Mouse (Mus musculus): ENCODE results near the gene Gfm2. TPM values are rescaled to one million over a fixed set of nuclear protein-coding genes. Genes with fewer than 3 reads are reported as not detected.
"Not testable (repeated sequence)": the region's sequence is repeated elsewhere in the genome, so short reads cannot be mapped to it uniquely, and the experiment has no call there.

Gene Gfm2
- total RNA-seq (2021): 10 to 100 TPM; 36.4 to 43.5 TPM
- long read RNA-seq, experiment 1, transcript Gfm2-208 (21 exons, 3,157 nt): major isoform, 16 of 39 reads
- long read RNA-seq, experiment 1, partial matches to known transcripts: 6 of 39 reads
- long read RNA-seq, experiment 1, other reads (novel, unspliced or antisense): 14 of 39 reads
- long read RNA-seq, experiment 2, full-length matches to known transcripts: 15 of 27 reads
- long read RNA-seq, experiment 2, partial matches to known transcripts: 2 of 27 reads
- long read RNA-seq, experiment 2, other reads (novel, unspliced or antisense): 10 of 27 reads

- peak; percentile 90 for DNase-seq
Observed at GRCm38 (mm10) chr13:97137466-97138400, at the start of gene Gfm2, which contains the start of gene Nsa2. TSS of gene Gfm2 (plus strand) at chr13:97137937. TSS of gene Nsa2 (minus strand) at chr13:97137937.

DNA sequence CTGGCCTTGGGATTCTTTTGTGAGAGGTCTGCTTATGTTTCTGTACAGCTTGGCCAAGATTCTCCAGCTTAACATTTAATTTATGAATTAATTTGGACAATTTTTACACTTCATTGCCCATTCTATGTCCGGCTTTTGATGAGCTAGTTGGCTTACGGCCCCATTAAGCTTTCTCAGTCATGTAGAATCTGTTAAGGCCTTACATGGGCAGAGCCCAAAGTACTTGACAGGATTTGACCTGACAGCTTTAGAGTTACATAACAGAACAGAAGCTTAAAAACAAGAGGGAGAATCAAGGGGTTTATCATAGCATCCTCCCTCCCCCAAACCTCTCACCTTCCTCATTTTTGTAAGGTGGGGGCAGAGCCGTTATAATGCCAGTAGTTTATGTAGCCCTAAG lies 49.6 kb upstream of the Gfm2 start:
- DNase-seq: no peak

DNA sequence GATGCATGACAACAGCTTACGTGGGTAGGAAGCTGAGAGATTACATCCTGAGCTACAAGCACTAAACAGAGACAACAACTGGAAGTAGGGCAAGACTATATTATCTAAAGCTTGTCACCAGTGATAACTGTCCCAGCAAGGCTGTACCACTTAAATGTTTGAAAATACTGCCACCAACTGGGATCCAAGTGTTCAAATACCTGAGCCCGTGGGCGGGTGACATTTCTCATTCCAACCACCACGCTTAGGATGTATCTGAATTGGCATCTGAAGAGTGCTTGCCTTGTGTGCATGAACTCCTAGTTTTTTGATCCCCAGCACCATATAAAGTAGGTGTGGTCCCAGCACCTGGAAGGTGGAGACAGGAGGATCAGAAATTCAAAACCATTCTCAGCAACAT lies 42.0 kb upstream of the Gfm2 start:
- no peak for DNase-seq

- peak; percentile 70 for DNase-seq
Observed at GRCm38 (mm10) chr13:97099187-97099852, 38.4 kb upstream of the Gfm2 start, which contains the start of gene Gm6169. TSS of gene Gm6169 (minus strand) at chr13:97099237.

DNA sequence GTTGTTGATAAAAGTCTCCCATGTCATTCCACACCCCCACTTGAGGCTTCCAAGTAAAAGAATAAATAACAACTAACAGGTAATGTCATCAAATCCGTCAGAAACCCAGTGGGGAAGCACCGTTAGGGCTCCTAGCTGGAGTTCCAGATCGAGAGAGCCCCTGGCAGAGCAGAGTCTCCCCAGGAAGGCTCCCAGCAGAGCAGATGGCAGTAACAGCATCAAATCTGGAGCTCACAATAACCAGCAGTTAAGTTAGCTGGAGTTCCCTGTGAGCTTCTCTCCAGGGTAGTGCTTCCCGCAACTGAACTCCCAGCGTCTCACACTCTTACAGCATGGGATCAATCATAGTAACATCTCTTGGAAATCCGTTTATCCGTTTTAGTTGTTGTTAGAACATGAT lies 32.7 kb upstream of the Gfm2 start:
- no peak for DNase-seq

DNA sequence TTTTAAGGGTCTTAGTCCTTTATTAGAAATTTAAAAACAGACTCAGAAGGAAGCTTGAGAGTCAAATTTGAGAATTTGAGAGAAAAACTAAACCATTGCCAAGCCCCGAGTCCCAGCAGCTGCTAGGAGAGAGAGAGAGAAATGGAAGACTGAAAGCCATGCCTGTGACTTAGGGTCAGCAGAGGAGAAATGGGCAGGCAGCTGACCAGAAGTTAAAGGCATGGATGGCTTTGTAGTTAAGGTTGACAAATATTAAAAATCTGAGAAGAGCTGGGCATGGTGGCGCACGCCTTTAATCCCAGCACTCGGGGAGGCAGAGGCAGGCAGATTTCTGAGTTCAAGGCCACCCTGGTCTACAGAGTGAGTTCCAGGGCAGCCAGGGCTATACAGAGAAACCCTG lies 30.0 kb upstream of the Gfm2 start:
- not testable (repeated sequence) for DNase-seq

DNA sequence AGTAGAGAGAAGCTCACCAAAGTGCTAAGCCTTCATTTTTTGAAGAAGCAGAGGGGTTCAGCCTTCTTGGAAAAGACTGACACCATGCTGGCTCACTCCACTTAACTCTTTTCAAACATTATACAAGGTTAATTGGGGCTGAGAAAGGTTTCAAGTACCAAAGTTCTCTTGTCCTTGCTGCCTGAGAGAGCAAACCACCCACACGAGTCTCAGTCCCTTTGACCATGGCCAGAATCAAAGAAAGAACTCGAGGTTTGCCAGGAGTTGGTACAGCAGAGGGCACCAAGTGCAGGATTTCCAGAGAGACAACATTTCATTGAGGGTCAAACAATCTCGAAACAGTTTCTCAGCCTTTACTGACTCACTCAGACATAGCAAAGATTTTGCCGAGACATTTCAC lies 28.7 kb upstream of the Gfm2 start:
- DNase-seq: no peak

DNA sequence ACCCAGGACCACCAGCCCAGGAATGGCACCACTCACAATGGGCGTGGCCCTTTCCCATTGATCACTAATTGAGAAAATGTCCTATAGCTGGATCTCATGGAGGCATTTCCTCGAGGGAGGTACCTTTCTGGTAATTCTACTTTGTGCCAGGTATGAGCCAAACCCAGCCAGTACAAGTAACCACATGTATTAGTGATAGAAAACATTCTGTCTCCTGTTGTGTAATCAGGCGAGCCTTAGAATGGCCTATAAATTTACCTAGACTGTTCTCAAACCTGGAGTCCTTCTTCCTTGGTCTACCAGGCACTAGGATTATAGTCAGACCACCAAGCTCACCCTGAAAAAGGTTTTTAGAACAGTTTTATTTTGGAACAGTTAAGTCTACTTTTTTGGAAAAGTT lies 16.4 kb upstream of the Gfm2 start:
- no peak for DNase-seq

GRCm38 (mm10) chr13:97129654-97130053 lies 8.1 kb upstream of the Gfm2 start:
- not testable (repeated sequence) for DNase-seq

DNA sequence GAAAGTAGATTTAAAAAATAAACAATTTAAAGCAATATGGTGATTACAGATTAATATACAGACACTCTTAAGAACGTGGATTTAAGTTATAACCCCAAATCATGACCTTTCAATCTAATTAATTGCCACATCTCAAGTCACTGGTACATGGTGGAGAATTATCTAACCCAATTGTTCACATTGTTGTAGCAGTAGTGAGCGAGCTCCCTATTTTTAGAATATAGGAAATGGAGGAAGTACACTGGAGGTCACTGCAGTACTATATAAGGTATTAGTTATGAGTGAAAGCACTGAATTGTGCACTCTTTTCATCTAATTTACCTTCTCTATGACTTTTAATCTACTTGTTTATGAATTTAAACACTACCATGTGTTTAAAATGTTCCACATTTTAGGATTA lies 7.3 kb upstream of the Gfm2 start:
- not testable (repeated sequence) for DNase-seq

DNA sequence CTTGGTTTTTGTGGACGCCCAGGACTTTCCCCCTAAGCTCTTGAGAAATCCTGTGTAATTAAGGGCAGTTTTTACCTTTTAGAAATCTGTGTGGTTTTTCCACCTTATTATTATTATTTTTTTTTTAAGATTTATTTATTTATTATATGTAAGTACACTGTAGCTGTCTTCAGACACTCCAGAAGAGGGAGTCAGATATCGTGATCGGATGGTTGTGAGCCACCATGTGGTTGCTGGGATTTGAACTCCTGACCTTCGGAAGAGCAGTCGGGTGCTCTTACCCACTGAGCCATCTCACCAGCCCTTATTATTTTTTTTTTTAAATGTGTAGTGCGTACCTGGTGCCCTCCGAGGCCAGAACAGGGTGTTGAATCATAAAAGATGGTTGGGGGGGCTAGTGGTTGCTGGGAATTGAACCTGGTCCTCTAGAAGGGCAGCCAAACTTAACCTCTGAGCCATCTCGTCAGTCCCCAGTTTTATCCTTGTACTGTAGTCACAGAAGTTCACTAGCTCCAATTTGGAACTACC lies 731 bp downstream of the Gfm2 start:
- DNase-seq: not testable (repeated sequence)

GRCm38 (mm10) chr13:97142321-97142720 lies 4.6 kb downstream of the Gfm2 start:
- DNase-seq: no peak

DNA sequence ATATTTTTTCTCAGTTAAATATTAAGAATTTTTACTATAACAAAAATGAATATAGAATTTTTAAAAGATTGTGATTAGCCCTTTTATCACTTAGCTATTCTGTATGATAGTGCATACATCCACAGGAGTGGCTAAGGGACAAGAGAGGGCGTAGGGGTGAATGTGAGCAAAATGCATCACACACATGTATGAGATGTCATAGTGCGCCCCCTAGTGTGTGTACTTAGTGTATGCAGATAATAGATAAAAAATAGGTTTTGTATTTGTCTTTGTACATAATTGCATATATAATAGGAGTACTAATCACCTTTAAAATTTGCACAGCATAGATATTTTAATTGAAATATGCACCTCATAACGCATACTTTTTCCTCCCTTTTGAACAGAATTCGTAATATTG lies 8.1 kb downstream of the Gfm2 start:
- DNase-seq: peak; percentile 65

- no peak for DNase-seq
Observed at GRCm38 (mm10) chr13:97175520-97176264, 38.0 kb downstream of the Gfm2 start.

GRCm38 (mm10) chr13:97176731-97177130 lies 39.0 kb downstream of the Gfm2 start:
- DNase-seq: no peak

GRCm38 (mm10) chr13:97178943-97179342 lies 41.2 kb downstream of the Gfm2 start:
- no peak for DNase-seq

DNA sequence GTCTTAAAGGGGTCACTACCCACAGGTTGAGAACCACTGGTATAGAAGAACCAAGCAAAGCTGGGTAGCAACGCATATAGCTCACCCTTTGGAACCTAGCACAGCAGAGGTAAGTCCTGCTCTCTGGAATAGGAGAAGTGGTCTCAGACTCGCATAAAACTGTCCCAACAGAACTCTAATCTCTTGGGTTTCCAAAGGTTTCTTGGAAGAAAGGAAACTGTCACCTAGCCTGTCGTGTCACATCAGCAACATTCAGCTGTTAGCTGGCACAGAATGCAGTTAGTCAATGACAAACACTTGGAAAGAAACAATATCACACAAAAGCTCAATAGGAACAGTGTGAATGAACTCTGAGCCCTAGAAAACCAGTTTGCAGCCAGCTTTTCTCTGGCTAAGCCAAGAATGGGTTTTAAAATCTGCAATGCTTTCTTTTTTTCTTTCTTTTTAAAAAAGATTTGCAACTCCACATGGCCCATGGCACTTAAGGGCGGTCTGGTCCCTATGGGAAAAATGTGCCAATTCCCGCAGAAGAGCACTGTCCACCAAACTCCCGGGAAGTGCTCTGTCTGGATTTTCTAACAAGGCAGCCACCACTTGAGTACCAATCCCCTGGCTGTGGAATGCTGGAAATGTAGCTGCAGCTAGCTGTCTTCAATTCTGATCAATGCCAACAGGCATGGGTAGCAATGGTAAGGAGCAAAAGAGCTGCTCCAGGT lies 42.5 kb downstream of the Gfm2 start:
- DNase-seq: no peak

- DNase-seq: no peak
Observed at GRCm38 (mm10) chr13:97182821-97183220, 45.1 kb downstream of the Gfm2 start.

DNA sequence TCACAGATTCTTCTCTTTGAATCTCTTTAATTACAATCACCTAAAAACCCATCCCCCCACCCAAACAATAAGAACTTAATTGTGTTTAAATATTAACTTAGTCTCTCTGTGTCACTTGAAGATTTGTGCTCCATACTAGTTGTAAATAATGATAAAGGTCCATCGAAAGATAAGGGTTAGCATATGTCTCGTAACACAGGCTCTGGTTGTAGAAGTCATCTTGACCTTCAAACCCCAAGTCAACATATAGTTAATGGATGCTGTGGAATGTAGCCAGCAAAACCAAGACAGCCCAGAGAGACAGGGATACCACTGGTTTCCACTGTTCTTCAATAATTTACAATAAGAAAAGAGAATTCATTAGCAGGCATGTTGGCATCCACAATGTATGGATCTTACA lies 46.4 kb downstream of the Gfm2 start:
- no peak for DNase-seq

- peak; percentile 29 for DNase-seq
Observed at GRCm38 (mm10) chr13:97184656-97185055, 46.9 kb downstream of the Gfm2 start.

- no peak for DNase-seq
Observed at GRCm38 (mm10) chr13:97186346-97186745, 48.6 kb downstream of the Gfm2 start.
